Mouse (Mus musculus) central nervous system, embryonic 14 days (tissue): ENCODE results near the gene Gm20509. TPM values are rescaled to one million over a fixed set of nuclear protein-coding genes. Genes with fewer than 3 reads are reported as not detected.

Experiments used
- polyA plus RNA-seq: library from polyadenylated mRNA; depleted of rRNA; stranded (reverse); fragments of >200 nt; gene quantifications from 2 replicates; pipeline ENCODE4 v1.2.3, GENCODE M21; 2012; rRNA removed

Gm20509 gene
- polyA plus RNA-seq, result not detected in 2 replicates

DNA sequence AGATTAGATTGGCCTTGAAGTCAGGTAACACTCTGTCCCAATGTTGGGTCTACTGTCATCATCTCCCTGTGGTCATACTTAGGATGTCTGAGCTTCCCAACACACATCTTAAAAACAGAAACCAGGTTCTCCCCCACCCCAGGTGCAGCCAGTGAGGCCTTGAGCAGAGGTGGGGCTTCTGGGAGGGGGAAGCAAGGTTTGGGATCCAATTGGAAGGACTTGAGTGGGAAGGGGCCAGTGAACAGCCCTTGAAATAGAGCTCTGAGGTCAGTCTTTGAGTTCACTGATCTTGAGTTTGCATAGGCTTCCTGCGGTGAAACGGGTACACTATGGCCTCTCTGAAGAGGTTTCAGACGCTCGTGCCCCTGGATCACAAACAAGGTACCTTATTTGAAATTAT, at the start of gene Gm20509:
Gene Gm20509 (plus strand): TSS at position 290 of the 400 bp plus-strand sequence.

DNA sequence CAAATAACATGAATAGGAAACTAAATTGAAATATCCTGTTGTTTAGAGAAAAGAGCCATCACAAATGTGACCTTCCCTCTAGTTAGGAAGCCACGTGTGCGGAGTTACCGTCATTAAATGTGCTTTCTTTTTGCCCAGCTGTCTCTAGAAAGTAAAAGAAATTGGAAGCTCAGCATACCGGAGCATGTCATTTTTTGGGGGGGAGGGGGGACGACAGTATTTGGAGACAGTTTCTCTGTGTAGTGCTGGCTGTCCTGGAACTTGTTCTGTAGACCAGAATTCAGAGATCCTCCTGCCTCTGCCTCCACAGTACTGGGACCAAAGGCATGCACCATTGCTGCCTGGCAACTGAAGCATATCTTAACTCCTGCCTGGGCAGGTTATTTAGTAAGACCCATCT, 734 bp upstream of the Gm20509 start, which contains the start of gene Khdc3:
Gene Khdc3 (plus strand): TSS at position 301 of the 400 bp plus-strand sequence.

DNA sequence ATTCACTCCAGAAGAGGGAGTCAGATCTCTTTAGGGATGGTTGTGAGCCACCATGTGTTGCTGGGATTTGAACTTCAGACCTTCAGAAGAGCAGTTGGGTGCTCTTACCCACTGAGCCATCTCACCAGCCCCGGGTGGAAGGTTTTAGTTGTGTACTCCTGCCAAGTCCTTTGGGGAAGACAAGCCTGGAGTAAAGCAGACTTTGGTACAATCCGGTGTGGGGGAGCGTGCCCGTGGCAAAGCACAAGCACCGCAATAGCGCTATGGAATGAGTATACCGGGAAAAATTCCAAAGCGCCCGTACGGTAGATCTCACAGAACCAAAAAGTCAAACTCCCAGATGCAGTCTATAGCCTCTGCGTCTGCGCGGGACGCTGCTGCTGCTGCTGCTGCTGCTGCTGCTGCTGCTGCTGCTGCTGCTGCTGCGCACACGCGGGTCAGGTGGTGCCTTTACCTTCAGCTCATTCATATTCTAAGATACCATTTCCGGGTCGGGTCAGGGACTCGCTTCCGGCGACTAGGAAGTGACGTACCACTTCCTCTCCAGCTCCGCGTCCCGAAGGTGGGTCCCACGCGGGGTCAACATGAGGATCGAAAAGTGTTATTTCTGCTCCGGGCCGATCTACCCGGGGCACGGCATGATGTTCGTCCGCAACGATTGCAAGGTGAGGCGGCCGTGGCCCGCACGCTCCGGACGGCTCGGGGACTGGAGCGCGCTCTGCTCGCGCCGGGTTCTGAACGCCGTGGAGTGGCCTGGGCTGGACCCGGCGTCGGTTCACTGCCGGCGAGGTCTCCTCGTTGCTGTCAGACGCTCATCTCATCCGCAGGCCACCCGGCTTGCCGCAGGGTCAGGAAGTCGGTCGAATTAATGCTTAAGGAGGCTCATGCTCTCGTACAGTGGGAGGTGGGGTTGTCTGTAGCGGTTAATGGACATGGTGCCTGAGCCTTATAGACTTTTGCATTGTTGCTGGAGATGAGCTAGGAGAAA, 10.9 kb downstream of the Gm20509 start, which contains the start of gene Rsl24d1:
Gene Rsl24d1 (plus strand): TSS at position 508 of the 988 bp plus-strand sequence.

Other genes with a start within 250 kb of the Gm20509 start
- gene Pygo1, start 176.8 kb upstream of the Gm20509 start, polyA plus RNA-seq, result 12.8 and 13.3 TPM in 2 replicates
- 2.5 TPM in 2 replicates for gene Dyx1c1, start 143.7 kb upstream of the Gm20509 start, polyA plus RNA-seq
- not detected in 2 replicates for gene Gm44503, start 143.6 kb upstream of the Gm20509 start, polyA plus RNA-seq
- 19.4 and 25.0 TPM in 2 replicates for gene Ccpg1os, start 117.1 kb upstream of the Gm20509 start, polyA plus RNA-seq
- gene Ccpg1, start 117.0 kb upstream of the Gm20509 start, polyA plus RNA-seq, result 22.6 and 24.6 TPM in 2 replicates
- 14.4 and 17.5 TPM in 2 replicates for gene Pigb, start 62.1 kb upstream of the Gm20509 start, polyA plus RNA-seq
- gene Rab27a, start 57.6 kb upstream of the Gm20509 start, polyA plus RNA-seq, result 1.5 and 2.7 TPM in 2 replicates
- gene Khdc3, start 634 bp upstream of the Gm20509 start, polyA plus RNA-seq, result 0.06 TPM in 1 of 2 replicates, not detected in the other
- 66.7 and 69.3 TPM in 2 replicates for gene Rsl24d1, start 11.0 kb downstream of the Gm20509 start, polyA plus RNA-seq